Mouse (Mus musculus): ENCODE results near the gene F12.

- TF ChIP-seq CTCF (IDR thresholded peaks at IDR 0.05; ENCODE audit: low read depth, low read length) (no peak), POLR2A (IDR thresholded peaks at IDR 0.05; ENCODE audit: borderline replicate concordance, low read depth, low read length) (no peak)
Observed at GRCm38 (mm10) chr13:55371007-55371681, 55.4 kb downstream of the F12 start.
